Mouse (Mus musculus) MEL (cell line): ENCODE results near the gene Mccc2. TPM values are rescaled to one million over a fixed set of nuclear protein-coding genes. Genes with fewer than 3 reads are reported as not detected.
"Not testable (repeated sequence)": the region's sequence is repeated elsewhere in the genome, so short reads cannot be mapped to it uniquely, and the experiment has no call there.

Experiments used
- DNase-seq: peaks from one replicate; pipeline ENCODE4 v3.0.0; 2011; ENCODE audit warnings: low read depth, low spot score
- H3K27ac ChIP-seq: 2 replicates; pipeline ENCODE4 v1.5.1; 2012; ENCODE audit warnings: low read depth, mild to moderate bottlenecking, control low read depth, low read length, moderate library complexity; ENCODE audit not compliant: control insufficient read depth
- H3K27me3 ChIP-seq, 2 experiments: fragments of 150-350 bp in 1 of 2; sonication (generic) in 1 of 2; 2 replicates each; pipeline ENCODE4 v1.6.1; 2012; ENCODE audit warnings: low read length in 2 of 2, mild to moderate bottlenecking in 2 of 2, improper control_type of control experiment in 1 of 2, moderate library complexity in 1 of 2; ENCODE audit not compliant: insufficient read depth in 2 of 2, control insufficient read depth in 1 of 2
- H3K36me3 ChIP-seq, 2 experiments: 2 replicates each; pipeline ENCODE4 v1.6.1; 2012 to 2014; ENCODE audit warnings: low read length in 2 of 2, improper control_type of control experiment in 1 of 2, inconsistent platforms in 1 of 2, mild to moderate bottlenecking in 1 of 2; ENCODE audit not compliant: insufficient read depth in 2 of 2, control insufficient read depth in 1 of 2
- H3K4me1 ChIP-seq, 2 experiments: fragments of 150-350 bp in 1 of 2; sonication (generic) in 1 of 2; 2 replicates each; pipeline ENCODE4 v1.6.1; 2012; ENCODE audit warnings: low read length in 2 of 2, improper control_type of control experiment in 1 of 2, mild to moderate bottlenecking in 1 of 2; ENCODE audit not compliant: insufficient read depth in 2 of 2, control insufficient read depth in 1 of 2
- H3K4me3 ChIP-seq, 2 experiments: fragments of 150-350 bp in 1 of 2; sonication (generic) in 1 of 2; 2 replicates each; pipeline ENCODE4 v1.5.1; 2012; ENCODE audit warnings: low read depth in 2 of 2, low read length in 2 of 2, mild to moderate bottlenecking in 2 of 2, moderate library complexity in 2 of 2, control low read depth in 1 of 2, improper control_type of control experiment in 1 of 2; ENCODE audit not compliant: control insufficient read depth in 1 of 2, insufficient read depth in 1 of 2
- H3K79me2 ChIP-seq: 2 replicates; pipeline ENCODE4 v1.6.1; 2012; ENCODE audit warnings: mild to moderate bottlenecking, low read length, moderate library complexity; ENCODE audit not compliant: control insufficient read depth, poor library complexity, insufficient read depth
- H3K9ac ChIP-seq: 2 replicates; pipeline ENCODE4 v1.6.1; 2012; ENCODE audit warnings: low read depth, mild to moderate bottlenecking, control low read depth, low read length, moderate library complexity; ENCODE audit not compliant: control insufficient read depth, poor library complexity, severe bottlenecking
- H3K9me3 ChIP-seq: fragments of 150-350 bp; sonication (generic); replicated peaks from 2 replicates; pipeline ENCODE4 v1.6.1; 2012; ENCODE audit warnings: mild to moderate bottlenecking, low read length, improper control_type of control experiment, moderate library complexity; ENCODE audit not compliant: insufficient read depth
- MEF2A ChIP-seq: IDR thresholded peaks from 2 replicates; pipeline ENCODE4 v1.6.1; 2014; ENCODE audit warnings: low read depth, mild to moderate bottlenecking, inconsistent platforms, low read length, improper control_type of control experiment; ENCODE audit not compliant: poor library complexity, insufficient replicate concordance, severe bottlenecking; ENCODE audit errors: extremely low read depth
- MYB ChIP-seq: IDR thresholded peaks from 2 replicates; pipeline ENCODE4 v1.6.1; 2011; ENCODE audit warnings: mild to moderate bottlenecking, low read depth, low read length, improper control_type of control experiment
- NRF1 ChIP-seq: IDR thresholded peaks from 2 replicates; pipeline ENCODE4 v1.6.1; 2014; ENCODE audit warnings: low read depth, mild to moderate bottlenecking, inconsistent platforms, low read length, improper control_type of control experiment, moderate library complexity; ENCODE audit not compliant: poor library complexity, insufficient read depth, severe bottlenecking
- POLR2AphosphoS2 ChIP-seq: IDR thresholded peaks from 2 replicates; pipeline ENCODE4 v1.6.1; 2011; ENCODE audit warnings: low read length, improper control_type of control experiment
- RAD21 ChIP-seq: IDR thresholded peaks from 2 replicates; pipeline ENCODE4 v1.6.1; 2011; ENCODE audit warnings: mild to moderate bottlenecking, low read depth, low read length, improper control_type of control experiment
- SIN3A ChIP-seq: IDR thresholded peaks from 2 replicates; pipeline ENCODE4 v1.6.1; 2012; ENCODE audit warnings: low read length, improper control_type of control experiment, inconsistent platforms
- SMC3 ChIP-seq: IDR thresholded peaks from 2 replicates; pipeline ENCODE4 v1.6.1; 2011; ENCODE audit warnings: low read depth, low read length, improper control_type of control experiment
- TAL1 ChIP-seq: IDR thresholded peaks from 2 replicates; pipeline ENCODE4 v1.6.1; 2012; ENCODE audit warnings: mild to moderate bottlenecking, inconsistent platforms, low read length, moderate library complexity, mixed read lengths
- TCF12 ChIP-seq: IDR thresholded peaks from 2 replicates; pipeline ENCODE4 v1.6.1; 2014; ENCODE audit warnings: low read depth, mild to moderate bottlenecking, inconsistent platforms, low read length, improper control_type of control experiment, moderate library complexity
- UBTF ChIP-seq: IDR thresholded peaks from 2 replicates; pipeline ENCODE4 v1.6.1; 2012; ENCODE audit warnings: low read depth, mild to moderate bottlenecking, inconsistent platforms, low read length, improper control_type of control experiment, moderate library complexity, borderline replicate concordance; ENCODE audit not compliant: insufficient read depth
- USF1 ChIP-seq: IDR thresholded peaks from 2 replicates; pipeline ENCODE4 v1.6.1; 2014; ENCODE audit warnings: low read depth, mild to moderate bottlenecking, inconsistent platforms, low read length, improper control_type of control experiment, moderate library complexity
- ZKSCAN1 ChIP-seq: IDR thresholded peaks from 2 replicates; pipeline ENCODE4 v1.6.1; 2012; ENCODE audit warnings: low read depth, mild to moderate bottlenecking, inconsistent platforms, low read length, improper control_type of control experiment, moderate library complexity
- ZNF384 ChIP-seq: IDR thresholded peaks from 2 replicates; pipeline ENCODE4 v1.6.1; 2012; ENCODE audit warnings: low read depth, mild to moderate bottlenecking, inconsistent platforms, low read length, improper control_type of control experiment
- polyA plus RNA-seq, 2 experiments: library from polyadenylated mRNA; stranded (reverse) in 1 of 2; unstranded in 1 of 2; fragments of >175 nt in 1 of 2; fragments of >200 nt in 1 of 2; gene quantifications; 2 replicates each; pipeline versions ENCODE4 v1.2.1 to v1.2.4; 2012; ENCODE audit warnings: low replicate concordance in 2 of 2, low read depth in 1 of 2; ENCODE audit not compliant: insufficient read length in 2 of 2, insufficient read depth in 1 of 2, missing spikeins in 1 of 2
- total RNA-seq: library from RNA; depleted of rRNA; stranded (reverse); fragments of 300-350 nt; gene quantifications from 2 replicates; pipeline ENCODE4 v1.2.3, GENCODE M21; 2012

The Mccc2 gene
- total and polyA plus RNA-seq, 3 experiments, result 22.6 to 28.7 TPM; not detected in 1

DNA sequence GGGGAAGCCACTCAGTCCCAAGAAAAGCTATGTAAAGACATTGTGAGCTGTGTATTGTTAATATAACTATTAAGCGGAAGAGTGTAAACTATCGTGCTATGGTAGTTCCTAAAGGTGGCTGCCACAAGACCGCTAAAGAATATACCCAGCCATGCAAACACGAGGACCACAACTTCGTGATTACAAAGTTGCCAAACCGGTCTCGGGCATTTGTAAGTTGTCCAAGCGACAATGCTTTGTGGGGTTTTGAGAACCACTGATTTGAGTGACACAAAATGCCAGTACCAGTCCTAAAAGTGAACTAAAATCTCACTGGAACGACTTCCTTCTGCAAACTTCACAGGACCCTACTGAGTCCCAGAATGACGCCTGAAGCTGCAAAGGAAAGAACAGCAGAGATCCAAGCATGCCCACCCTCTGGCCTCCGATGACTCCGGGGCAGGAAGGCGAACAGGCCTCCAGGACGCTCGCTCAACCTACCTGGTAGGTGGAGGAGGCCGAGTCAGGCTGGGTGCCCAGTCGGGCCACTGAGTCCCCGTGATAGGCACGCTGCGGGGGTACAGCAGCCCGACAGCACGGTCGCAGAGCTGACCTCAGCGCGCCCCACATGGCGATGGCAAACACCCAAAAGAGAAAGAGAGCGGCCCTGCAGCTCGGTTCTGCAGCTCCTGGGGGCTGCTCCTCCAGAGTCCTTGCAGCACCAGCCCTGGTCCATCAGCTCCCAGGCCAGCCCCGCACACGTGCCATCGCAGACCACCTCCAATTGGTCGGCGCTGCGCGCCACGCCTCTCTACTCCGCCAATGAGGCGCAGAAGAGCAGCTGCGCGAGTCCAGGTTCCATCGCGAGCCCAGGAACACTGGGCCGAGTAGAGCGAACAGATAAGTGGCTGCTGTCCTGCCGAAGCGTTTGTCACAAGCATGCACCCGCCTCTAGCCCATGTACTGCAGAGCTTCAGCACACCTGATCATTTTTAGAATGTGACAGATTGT, at the start of gene Mccc2 (continued):
- no peak for TF ChIP-seq SMC3
- TF ChIP-seq POLR2AphosphoS2, result peak; percentile 82
- TF ChIP-seq UBTF, result no peak
- TF ChIP-seq ZKSCAN1, result no peak
- peak; percentile 78 for TF ChIP-seq SIN3A
- TF ChIP-seq, all 39 proteins: peak for 16

DNA sequence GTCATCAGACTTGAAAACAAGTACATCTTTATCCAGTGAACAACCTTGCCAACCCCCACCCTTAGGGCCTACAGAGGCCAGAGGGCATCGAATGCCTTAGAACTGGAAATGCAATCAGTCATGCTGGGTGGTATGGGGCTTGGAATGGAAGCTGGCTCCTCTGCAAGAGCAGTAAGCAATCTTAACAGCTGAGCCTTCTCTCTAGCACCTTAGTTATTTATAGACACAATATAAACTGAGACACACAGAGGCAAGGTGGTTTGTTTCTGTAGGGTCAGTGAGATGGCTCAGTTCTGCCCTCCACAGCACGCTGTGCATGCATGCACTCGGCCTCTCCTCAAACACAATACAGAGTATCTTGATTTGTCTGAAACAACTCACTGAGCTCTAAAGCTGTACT, 48.5 kb upstream of the Mccc2 start:
- H3K27ac ChIP-seq, result no peak overlapping the region
- H3K27me3 ChIP-seq, result no peaks in the 10 kb centered on the region
- no peak overlapping the region for H3K9ac ChIP-seq
- no peak for DNase-seq
- TF ChIP-seq USF1 (no peak), TAL1 (no peak), POLR2AphosphoS2 (no peak), TCF12 (no peak), NRF1 (no peak), RAD21 (no peak), MYB (no peak), ZNF384 (no peak), MEF2A (no peak)
- no peak overlapping the region for H3K4me3 ChIP-seq
- no peaks in the 10 kb centered on the region for H3K9me3 ChIP-seq
- H3K4me1 ChIP-seq, result peaks cover 0 to 10% of the 10 kb centered on the region in 2 experiments; a peak in 3 of 4 replicates
- peaks cover 9 to 59% of the 10 kb centered on the region in 2 experiments for H3K36me3 ChIP-seq
- no peaks in the 10 kb centered on the region for H3K79me2 ChIP-seq

DNA sequence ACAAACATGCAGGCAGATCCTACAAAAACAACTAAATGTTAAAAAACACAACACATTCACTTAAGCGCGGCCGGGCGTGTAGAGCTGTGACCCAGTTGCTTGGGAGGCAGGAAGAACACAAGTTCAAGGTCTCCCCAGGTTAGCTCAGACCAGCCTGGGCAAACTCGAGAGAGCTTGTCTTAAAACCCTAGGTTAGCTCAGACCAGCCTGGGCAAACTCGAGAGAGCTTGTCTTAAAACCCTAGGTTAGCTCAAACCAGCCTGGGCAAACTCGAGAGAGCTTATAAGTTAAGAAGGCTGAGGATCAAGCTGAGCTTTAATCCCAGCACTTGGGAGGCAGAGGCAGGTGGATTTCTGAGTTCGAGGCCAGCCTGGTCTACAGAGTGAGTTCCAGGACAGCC, 42.3 kb upstream of the Mccc2 start:
- not testable (repeated sequence) for H3K9ac ChIP-seq, H3K79me2 ChIP-seq, H3K9me3 ChIP-seq, H3K4me1 ChIP-seq, H3K27me3 ChIP-seq, H3K27ac ChIP-seq, DNase-seq, H3K4me3 ChIP-seq
- peaks cover 0 to 41% of the 10 kb centered on the region in 2 experiments; a peak in 2 of 4 replicates for H3K36me3 ChIP-seq
